Mouse (Mus musculus) urinary bladder, postnatal 0 days (tissue): Measurements from ENCODE around the gene Hamp2. TPM values are rescaled to one million over a fixed set of nuclear protein-coding genes. Genes with fewer than 3 reads are reported as not detected.

Experiments
- polyA plus RNA-seq: library from polyadenylated mRNA; unstranded; fragments of >200 nt; fragmentation: Nextera tagmentation; extraction: Ambion mirVana; gene quantifications from 2 replicates; pipeline ENCODE4 v1.2.1, GENCODE M21; 2015

Gene Hamp2
- not detected in 2 replicates for polyA plus RNA-seq

GRCm38 (mm10) chr7:30924581-30924980 is at the start of gene Hamp2:
Hamp2 (minus strand) TSS chr7:30924681.

GRCm38 (mm10) chr7:30973501-30974289 is 49.2 kb upstream of the Hamp2 start, which contains the start of gene Fam187b:
Fam187b (plus strand) TSS chr7:30973790.

GRCm38 (mm10) chr7:30973251-30973500 is 48.7 kb upstream of the Hamp2 start, which contains the start of gene Lsr:
Lsr (minus strand) TSS chr7:30973464.

GRCm38 (mm10) chr7:30956756-30957366 is 32.4 kb upstream of the Hamp2 start, which contains the start of gene Usf2:
Usf2 (minus strand) TSS chr7:30956803.

GRCm38 (mm10) chr7:30943909-30944635 is 19.6 kb upstream of the Hamp2 start, which contains the start of gene Hamp:
Hamp (minus strand) TSS chr7:30944032.

GRCm38 (mm10) chr7:30914732-30915131 is 9.7 kb downstream of the Hamp2 start, which contains the start of gene Mag:
Mag (minus strand) TSS chr7:30914873.

GRCm38 (mm10) chr7:30880176-30880575 is 44.3 kb downstream of the Hamp2 start, which contains the start of gene Cd22:
Cd22 (minus strand) TSS chr7:30880342.

Other genes starting within 250 kb of the Hamp2 start
- gene 2200002J24Rik, start 225.8 kb downstream of the Hamp2 start, polyA plus RNA-seq: 0.39 TPM in 1 of 2 replicates, not detected in the other
- 0.13 and 0.69 TPM in 2 replicates for gene Atp4a, start 212.5 kb downstream of the Hamp2 start, polyA plus RNA-seq
- gene Tmem147, start 195.1 kb downstream of the Hamp2 start, polyA plus RNA-seq: 155 and 184 TPM in 2 replicates
- 0.12 TPM in 1 of 2 replicates, not detected in the other for gene Gapdhs, start 181.0 kb downstream of the Hamp2 start, polyA plus RNA-seq
- 13.6 and 17.0 TPM in 2 replicates for gene Sbsn, start 173.2 kb downstream of the Hamp2 start, polyA plus RNA-seq
- 97.2 and 160 TPM in 2 replicates for gene Dmkn, start 160.9 kb downstream of the Hamp2 start, polyA plus RNA-seq
- gene Krtdap, start 136.8 kb downstream of the Hamp2 start, polyA plus RNA-seq: 135 and 161 TPM in 2 replicates
- not detected in 2 replicates for gene Ffar2, start 100.9 kb downstream of the Hamp2 start, polyA plus RNA-seq
- gene Ffar3, start 68.5 kb downstream of the Hamp2 start, polyA plus RNA-seq: not detected in 2 replicates
- not detected in 2 replicates for gene Ffar1, start 63.1 kb downstream of the Hamp2 start, polyA plus RNA-seq
- 0.11 TPM in 1 of 2 replicates, not detected in the other for gene Cd22, start 44.3 kb downstream of the Hamp2 start, polyA plus RNA-seq
- gene Mag, start 9.8 kb downstream of the Hamp2 start, polyA plus RNA-seq: 0.31 and 0.47 TPM in 2 replicates
- gene Hamp, start 19.4 kb upstream of the Hamp2 start, polyA plus RNA-seq: not detected in 2 replicates
- 10.2 and 11.0 TPM in 2 replicates for gene Usf2, start 32.1 kb upstream of the Hamp2 start, polyA plus RNA-seq
- gene Lsr, start 48.8 kb upstream of the Hamp2 start, polyA plus RNA-seq: 43.7 and 44.9 TPM in 2 replicates
- 4.2 and 4.5 TPM in 2 replicates for gene Fam187b, start 49.1 kb upstream of the Hamp2 start, polyA plus RNA-seq
- 78.3 and 150 TPM in 2 replicates for gene Fxyd5, start 117.8 kb upstream of the Hamp2 start, polyA plus RNA-seq
- 2.0 and 2.2 TPM in 2 replicates for gene Fxyd7, start 126.8 kb upstream of the Hamp2 start, polyA plus RNA-seq
- 610 and 619 TPM in 2 replicates for gene Fxyd1, start 132.5 kb upstream of the Hamp2 start, polyA plus RNA-seq
- 0.72 and 1.1 TPM in 2 replicates for gene Lgi4, start 134.7 kb upstream of the Hamp2 start, polyA plus RNA-seq
- gene Fxyd3, start 152.0 kb upstream of the Hamp2 start, polyA plus RNA-seq: 300 and 316 TPM in 2 replicates
- gene Hpn, start 190.6 kb upstream of the Hamp2 start, polyA plus RNA-seq: 0.76 and 1.3 TPM in 2 replicates
- gene Scn1b, start 202.3 kb upstream of the Hamp2 start, polyA plus RNA-seq: 9.4 and 10.4 TPM in 2 replicates
- gene Gramd1a, start 231.2 kb upstream of the Hamp2 start, polyA plus RNA-seq: 30.1 and 32.6 TPM in 2 replicates